Mouse (Mus musculus): ENCODE results near the gene Nap1l5. TPM values are rescaled to one million over a fixed set of nuclear protein-coding genes. Genes with fewer than 3 reads are reported as not detected.

The Nap1l5 gene
- polyA plus RNA-seq, 1 experiment from 2014 or later, result 11.1 TPM

- Histone ChIP-seq H3K4me3 (ENCODE audit: low read length) (no peak overlapping the region), H3K9ac (ENCODE audit: low read depth, low read length) (no peak overlapping the region), H3K36me3 (ENCODE audit: control insufficient read depth, insufficient read depth, low read length) (no peaks in the 10 kb centered on the region), H3K4me2 (ENCODE audit: low read depth, low read length) (no peak overlapping the region), H3K27ac (ENCODE audit: low read length) (no peak overlapping the region), H3K9me3 (ENCODE audit: control insufficient read depth, low read length) (no peaks in the 10 kb centered on the region), H3K4me1 (ENCODE audit: control insufficient read depth, insufficient read depth, low read length) (no peaks in the 10 kb centered on the region), H3K27me3 (replicated peaks; ENCODE audit: control insufficient read depth, insufficient read depth, low read length) (no peaks in the 10 kb centered on the region)
- 53% methylated on average over 6 of the region's 6 CpGs for WGBS
- ATAC-seq, result no peak
These were observed 26.5 kb upstream of the Nap1l5 start for GRCm38 (mm10) chr6:58933189-58933913.

GRCm38 (mm10) chr6:58932515-58933188, 25.8 kb upstream of the Nap1l5 start:
- H3K36me3 ChIP-seq (ENCODE audit: control insufficient read depth, insufficient read depth, low read length), result no peaks in the 10 kb centered on the region
- ATAC-seq, result no peak; the same call in 1 of the 2 replicates
- no peak overlapping the region for H3K4me2 ChIP-seq (ENCODE audit: low read depth, low read length)
- H3K4me1 ChIP-seq (ENCODE audit: control insufficient read depth, insufficient read depth, low read length), result no peaks in the 10 kb centered on the region
- WGBS, result 86% methylated on average over 12 of the region's 12 CpGs
- no peak overlapping the region for H3K27ac ChIP-seq (ENCODE audit: low read length)
- H3K4me3 ChIP-seq (ENCODE audit: low read length), result no peak overlapping the region
- no peak overlapping the region for H3K9ac ChIP-seq (ENCODE audit: low read depth, low read length)
- H3K9me3 ChIP-seq (ENCODE audit: control insufficient read depth, low read length), result no peaks in the 10 kb centered on the region
- no peaks in the 10 kb centered on the region for H3K27me3 ChIP-seq (replicated peaks; ENCODE audit: control insufficient read depth, insufficient read depth, low read length)

- Histone ChIP-seq H3K27me3 (replicated peaks; ENCODE audit: control insufficient read depth, insufficient read depth, low read length) (no peaks in the 10 kb centered on the region), H3K4me2 (ENCODE audit: low read depth, low read length) (no peak overlapping the region), H3K9me3 (ENCODE audit: control insufficient read depth, low read length) (no peaks in the 10 kb centered on the region), H3K4me3 (ENCODE audit: low read length) (no peak overlapping the region), H3K9ac (ENCODE audit: low read depth, low read length) (no peak overlapping the region), H3K27ac (ENCODE audit: low read length) (no peak overlapping the region), H3K4me1 (ENCODE audit: control insufficient read depth, insufficient read depth, low read length) (no peaks in the 10 kb centered on the region), H3K36me3 (ENCODE audit: control insufficient read depth, insufficient read depth, low read length) (no peaks in the 10 kb centered on the region)
- WGBS, result 80% methylated on average over 4 of the region's 4 CpGs
- no peak for ATAC-seq
These were observed 24.3 kb upstream of the Nap1l5 start for GRCm38 (mm10) chr6:58931149-58931548.

GRCm38 (mm10) chr6:58929911-58930431, 23.1 kb upstream of the Nap1l5 start:
- no peaks in the 10 kb centered on the region for H3K27me3 ChIP-seq (replicated peaks; ENCODE audit: control insufficient read depth, insufficient read depth, low read length)
- no peaks in the 10 kb centered on the region for H3K9me3 ChIP-seq (ENCODE audit: control insufficient read depth, low read length)
- H3K9ac ChIP-seq (ENCODE audit: low read depth, low read length), result no peak overlapping the region
- no peak overlapping the region for H3K27ac ChIP-seq (ENCODE audit: low read length)
- ATAC-seq, result no peak
- no peaks in the 10 kb centered on the region for H3K4me1 ChIP-seq (ENCODE audit: control insufficient read depth, insufficient read depth, low read length)
- H3K4me2 ChIP-seq (ENCODE audit: low read depth, low read length), result no peak overlapping the region
- 83% methylated on average over 9 of the region's 9 CpGs for WGBS
- H3K4me3 ChIP-seq (ENCODE audit: low read length), result no peak overlapping the region
- no peaks in the 10 kb centered on the region for H3K36me3 ChIP-seq (ENCODE audit: control insufficient read depth, insufficient read depth, low read length)

- Histone ChIP-seq H3K4me2 (ENCODE audit: low read depth, low read length) (no peak overlapping the region), H3K4me3 (ENCODE audit: low read length) (no peak overlapping the region), H3K9me3 (ENCODE audit: control insufficient read depth, low read length) (no peaks in the 10 kb centered on the region), H3K9ac (ENCODE audit: low read depth, low read length) (no peak overlapping the region), H3K36me3 (ENCODE audit: control insufficient read depth, insufficient read depth, low read length) (no peaks in the 10 kb centered on the region), H3K4me1 (ENCODE audit: control insufficient read depth, insufficient read depth, low read length) (no peaks in the 10 kb centered on the region), H3K27me3 (replicated peaks; ENCODE audit: control insufficient read depth, insufficient read depth, low read length) (no peaks in the 10 kb centered on the region), H3K27ac (ENCODE audit: low read length) (no peak overlapping the region)
- 81% methylated on average over 2 of the region's 2 CpGs for WGBS
- no peak for ATAC-seq
These were observed 21.0 kb upstream of the Nap1l5 start for GRCm38 (mm10) chr6:58927881-58928280.

- Histone ChIP-seq H3K4me2 (ENCODE audit: low read depth, low read length) (no peak overlapping the region), H3K36me3 (ENCODE audit: control insufficient read depth, insufficient read depth, low read length) (no peaks in the 10 kb centered on the region), H3K27ac (ENCODE audit: low read length) (no peak overlapping the region), H3K9ac (ENCODE audit: low read depth, low read length) (no peak overlapping the region), H3K9me3 (ENCODE audit: control insufficient read depth, low read length) (no peaks in the 10 kb centered on the region), H3K4me1 (ENCODE audit: control insufficient read depth, insufficient read depth, low read length) (no peaks in the 10 kb centered on the region), H3K27me3 (replicated peaks; ENCODE audit: control insufficient read depth, insufficient read depth, low read length) (no peaks in the 10 kb centered on the region), H3K4me3 (ENCODE audit: low read length) (no peak overlapping the region)
- no peak for ATAC-seq
- WGBS, result 68% methylated on average over 5 of the region's 5 CpGs
These were observed 15.6 kb upstream of the Nap1l5 start for GRCm38 (mm10) chr6:58922511-58922910.

GRCm38 (mm10) chr6:58921623-58922022, 14.7 kb upstream of the Nap1l5 start:
- H3K9me3 ChIP-seq (ENCODE audit: control insufficient read depth, low read length), result no peaks in the 10 kb centered on the region
- no peak overlapping the region for H3K27ac ChIP-seq (ENCODE audit: low read length)
- H3K4me3 ChIP-seq (ENCODE audit: low read length), result no peak overlapping the region
- WGBS, result 49% methylated on average over 3 of the region's 3 CpGs
- H3K4me2 ChIP-seq (ENCODE audit: low read depth, low read length), result no peak overlapping the region
- H3K27me3 ChIP-seq (replicated peaks; ENCODE audit: control insufficient read depth, insufficient read depth, low read length), result no peaks in the 10 kb centered on the region
- ATAC-seq, result no peak
- no peak overlapping the region for H3K9ac ChIP-seq (ENCODE audit: low read depth, low read length)
- no peaks in the 10 kb centered on the region for H3K36me3 ChIP-seq (ENCODE audit: control insufficient read depth, insufficient read depth, low read length)
- no peaks in the 10 kb centered on the region for H3K4me1 ChIP-seq (ENCODE audit: control insufficient read depth, insufficient read depth, low read length)

- 84% methylated on average over 6 of the region's 6 CpGs for WGBS
- Histone ChIP-seq H3K27ac (ENCODE audit: low read length) (no peak overlapping the region), H3K36me3 (ENCODE audit: control insufficient read depth, insufficient read depth, low read length) (no peaks in the 10 kb centered on the region), H3K9me3 (ENCODE audit: control insufficient read depth, low read length) (no peaks in the 10 kb centered on the region), H3K9ac (ENCODE audit: low read depth, low read length) (no peak overlapping the region), H3K4me3 (ENCODE audit: low read length) (no peak overlapping the region), H3K27me3 (replicated peaks; ENCODE audit: control insufficient read depth, insufficient read depth, low read length) (no peaks in the 10 kb centered on the region), H3K4me1 (ENCODE audit: control insufficient read depth, insufficient read depth, low read length) (no peaks in the 10 kb centered on the region), H3K4me2 (ENCODE audit: low read depth, low read length) (no peak overlapping the region)
- no peak for ATAC-seq
These were observed 13.9 kb upstream of the Nap1l5 start for GRCm38 (mm10) chr6:58920735-58921134.

GRCm38 (mm10) chr6:58916498-58916897, 9.6 kb upstream of the Nap1l5 start:
- Histone ChIP-seq H3K9ac (ENCODE audit: low read depth, low read length) (no peak overlapping the region), H3K27ac (ENCODE audit: low read length) (no peak overlapping the region), H3K4me3 (ENCODE audit: low read length) (no peak overlapping the region), H3K4me1 (ENCODE audit: control insufficient read depth, insufficient read depth, low read length) (0 out of 2 replicates have a peak, but pooled peaks cover 3% of the 10 kb centered on the region), H3K36me3 (ENCODE audit: control insufficient read depth, insufficient read depth, low read length) (no peaks in the 10 kb centered on the region), H3K9me3 (ENCODE audit: control insufficient read depth, low read length) (no peaks in the 10 kb centered on the region), H3K27me3 (replicated peaks; ENCODE audit: control insufficient read depth, insufficient read depth, low read length) (no peaks in the 10 kb centered on the region), H3K4me2 (ENCODE audit: low read depth, low read length) (no peak overlapping the region)
- 83% methylated on average over 5 of the region's 5 CpGs for WGBS
- ATAC-seq, result no peak

Measured in intestine, embryonic 16.5 days (tissue).